Mouse (Mus musculus): Measurements from ENCODE around the gene Lhpp. TPM values are rescaled to one million over a fixed set of nuclear protein-coding genes. Genes with fewer than 3 reads are reported as not detected.
A peak's percentile ranks its signal among the peaks of the same experiment; 100 is the strongest.

The Lhpp gene
- polyA plus RNA-seq, 1 experiment from 2014 or later: 46.9 TPM

- peaks cover 62% of the 10 kb centered on the region for H3K4me1 ChIP-seq
- H3K36me3 ChIP-seq: no peaks in the 10 kb centered on the region
- H3K9ac ChIP-seq (replicated peaks): no peak overlapping the region
- WGBS: 25% methylated on average over 6 of the region's 6 CpGs
- no peaks in the 10 kb centered on the region for H3K27me3 ChIP-seq (replicated peaks)
- H3K9me3 ChIP-seq (replicated peaks): no peaks in the 10 kb centered on the region
- no peak overlapping the region for H3K4me2 ChIP-seq
- H3K4me3 ChIP-seq (replicated peaks): no peak overlapping the region
- ATAC-seq (ENCODE audit: low FRiP score): no peak
- H3K27ac ChIP-seq (replicated peaks): peak overlapping the region; percentile 56; the same call in 1 of the 2 replicates
Observed at GRCm38 (mm10) chr7:132731558-132731957, 121.1 kb downstream of the Lhpp start.

GRCm38 (mm10) chr7:132732136-132732789 is 121.8 kb downstream of the Lhpp start:
- 32% methylated on average over 6 of the region's 6 CpGs for WGBS
- Histone ChIP-seq H3K27me3 (replicated peaks) (no peaks in the 10 kb centered on the region), H3K4me1 (peaks cover 63% of the 10 kb centered on the region), H3K27ac (replicated peaks) (peak overlapping the region; percentile 56; the same call in 1 of the 2 replicates), H3K36me3 (no peaks in the 10 kb centered on the region), H3K4me3 (replicated peaks) (no peak overlapping the region), H3K9me3 (replicated peaks) (no peaks in the 10 kb centered on the region), H3K9ac (replicated peaks) (no peak overlapping the region), H3K4me2 (no peak overlapping the region)
- no peak; the same call in 1 of the 2 replicates for ATAC-seq (ENCODE audit: low FRiP score)

DNA sequence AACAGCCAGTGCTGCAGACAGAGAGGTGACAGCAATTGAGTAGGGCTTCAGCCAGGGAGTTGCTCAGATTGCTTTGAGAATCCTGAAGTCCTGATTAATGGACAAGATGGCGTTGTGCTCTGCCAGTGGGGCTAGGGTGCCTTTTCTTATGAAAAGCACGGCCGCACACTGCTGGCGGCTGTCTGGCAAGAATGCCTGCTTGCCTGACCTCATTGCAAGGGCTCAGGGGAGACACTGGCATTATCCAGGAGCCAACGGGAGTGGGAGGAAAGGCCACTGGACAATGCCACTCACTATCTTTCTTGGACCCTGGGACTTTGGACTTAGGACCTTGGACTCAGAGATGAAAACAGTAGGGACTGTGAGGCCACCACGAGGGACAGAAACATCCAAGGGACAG is 123.1 kb downstream of the Lhpp start:
- Histone ChIP-seq H3K36me3 (no peaks in the 10 kb centered on the region), H3K4me2 (no peak overlapping the region), H3K4me3 (replicated peaks) (no peak overlapping the region), H3K4me1 (peaks cover 63% of the 10 kb centered on the region), H3K27me3 (replicated peaks) (no peaks in the 10 kb centered on the region), H3K9me3 (replicated peaks) (no peaks in the 10 kb centered on the region), H3K27ac (replicated peaks) (peak overlapping the region; percentile 61), H3K9ac (replicated peaks) (no peak overlapping the region)
- ATAC-seq (ENCODE audit: low FRiP score): 0 out of 2 replicates have a peak, but pooled peaks have one; percentile 29
- WGBS: 37% methylated on average over 6 of the region's 6 CpGs

DNA sequence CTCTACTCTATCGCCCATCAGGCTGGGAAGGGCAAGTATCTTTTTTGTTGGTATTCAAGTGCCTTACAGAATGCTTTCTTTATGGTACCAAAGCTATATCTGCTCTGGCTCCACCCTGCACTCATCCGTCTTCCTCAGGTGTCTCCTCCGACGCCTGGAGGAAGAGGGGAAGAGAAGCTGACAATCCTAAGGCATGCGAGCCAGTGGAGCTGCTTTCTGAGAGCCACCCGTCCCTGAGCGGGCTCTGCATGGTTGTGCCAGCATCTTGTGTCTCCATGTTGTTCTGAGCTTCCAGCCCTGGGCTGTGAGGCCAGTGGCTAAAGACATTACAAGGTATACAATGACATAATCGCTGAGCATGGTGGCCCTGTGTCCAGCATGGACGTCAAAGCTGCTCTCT is 123.8 kb downstream of the Lhpp start:
- H3K9ac ChIP-seq (replicated peaks): no peak overlapping the region
- H3K27ac ChIP-seq (replicated peaks): no peak overlapping the region
- H3K4me1 ChIP-seq: peaks cover 63% of the 10 kb centered on the region
- 81% methylated on average over 9 of the region's 9 CpGs for WGBS
- no peaks in the 10 kb centered on the region for H3K9me3 ChIP-seq (replicated peaks)
- no peak overlapping the region for H3K4me2 ChIP-seq
- H3K4me3 ChIP-seq (replicated peaks): no peak overlapping the region
- ATAC-seq (ENCODE audit: low FRiP score): no peak
- no peaks in the 10 kb centered on the region for H3K36me3 ChIP-seq
- H3K27me3 ChIP-seq (replicated peaks): no peaks in the 10 kb centered on the region

GRCm38 (mm10) chr7:132735145-132735544 is 124.7 kb downstream of the Lhpp start:
- Histone ChIP-seq H3K4me1 (peaks cover 63% of the 10 kb centered on the region), H3K27me3 (replicated peaks) (no peaks in the 10 kb centered on the region)
- WGBS: 64% methylated on average over 5 of the region's 5 CpGs

DNA sequence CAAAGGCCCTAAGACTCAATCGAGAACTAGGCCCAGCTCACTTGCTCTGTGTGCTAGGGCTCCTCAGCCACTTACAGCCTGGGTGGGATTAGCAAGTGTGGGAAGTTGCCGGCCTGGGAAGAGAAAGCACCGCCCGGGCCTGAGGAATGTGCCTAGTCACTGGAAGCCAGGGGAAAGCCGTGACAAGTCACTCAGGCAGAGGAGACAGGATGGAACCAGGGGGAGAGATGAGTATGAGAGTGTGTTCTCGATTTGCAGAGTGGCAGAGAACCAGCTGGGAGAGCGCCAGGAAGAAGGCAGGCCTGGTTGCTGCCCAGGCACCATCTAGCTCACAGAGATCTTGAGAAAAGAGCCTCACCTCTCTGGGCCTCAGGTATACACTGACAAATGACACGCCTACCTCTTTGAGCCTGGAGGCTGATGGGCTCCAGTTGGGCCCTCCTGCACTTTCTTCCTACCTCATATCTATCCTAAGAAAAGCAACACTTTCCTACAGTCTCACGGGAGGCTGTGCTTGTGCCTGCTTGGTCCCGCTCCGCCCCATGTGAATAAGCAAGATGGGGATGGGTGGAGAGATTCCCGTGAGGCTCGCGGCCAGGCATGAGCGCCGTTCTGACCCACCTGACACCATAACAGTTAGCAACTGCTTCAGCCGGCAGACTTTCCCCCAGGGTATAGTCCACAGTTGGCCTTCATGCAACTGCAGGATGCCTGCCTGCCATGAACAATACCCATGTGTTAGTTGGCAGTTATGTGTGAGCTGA is 125.8 kb downstream of the Lhpp start:
- peak overlapping the region; percentile 14; the same call in 1 of the 2 replicates for H3K27ac ChIP-seq (replicated peaks)
- H3K4me1 ChIP-seq: peaks cover 53% of the 10 kb centered on the region
- no peaks in the 10 kb centered on the region for H3K9me3 ChIP-seq (replicated peaks)
- WGBS: 65% methylated on average over 17 of the region's 17 CpGs
- H3K9ac ChIP-seq (replicated peaks): no peak overlapping the region
- H3K27me3 ChIP-seq (replicated peaks): no peaks in the 10 kb centered on the region
- H3K36me3 ChIP-seq: no peaks in the 10 kb centered on the region
- no peak for ATAC-seq (ENCODE audit: low FRiP score)
- H3K4me2 ChIP-seq: no peak overlapping the region
- H3K4me3 ChIP-seq (replicated peaks): no peak overlapping the region

More at GRCm38 (mm10) chr7:132735145-132735544, 124.7 kb downstream of the Lhpp start:
- H3K4me3 ChIP-seq (replicated peaks): no peak overlapping the region
- ATAC-seq (ENCODE audit: low FRiP score): no peak
- no peaks in the 10 kb centered on the region for H3K9me3 ChIP-seq (replicated peaks)
- no peak overlapping the region for H3K9ac ChIP-seq (replicated peaks)
- no peaks in the 10 kb centered on the region for H3K36me3 ChIP-seq
- no peak overlapping the region for H3K4me2 ChIP-seq
- no peak overlapping the region for H3K27ac ChIP-seq (replicated peaks)

DNA sequence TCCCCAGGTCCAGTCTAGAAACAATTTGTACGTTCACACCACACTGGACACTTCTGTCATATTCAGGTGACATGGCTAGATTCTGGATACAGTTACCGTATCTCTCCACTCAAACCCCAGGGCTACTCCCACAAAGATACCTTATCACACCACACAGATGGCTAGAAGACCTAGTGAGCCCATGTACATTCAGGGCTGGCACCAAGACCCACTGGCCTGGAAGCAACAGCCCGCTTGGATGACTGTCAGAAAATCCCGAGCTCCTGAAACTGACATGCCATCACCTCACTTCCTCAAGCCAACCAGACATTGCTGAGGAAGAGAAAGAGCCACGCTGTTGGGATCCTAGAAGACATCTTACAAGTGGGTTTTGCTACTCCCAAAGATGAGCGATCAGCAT is 128.4 kb downstream of the Lhpp start:
- Histone ChIP-seq H3K9ac (replicated peaks) (no peak overlapping the region), H3K27me3 (replicated peaks) (no peaks in the 10 kb centered on the region), H3K9me3 (replicated peaks) (no peaks in the 10 kb centered on the region), H3K4me2 (no peak overlapping the region), H3K4me3 (replicated peaks) (no peak overlapping the region), H3K4me1 (peaks cover 27% of the 10 kb centered on the region), H3K27ac (replicated peaks) (no peak overlapping the region), H3K36me3 (no peaks in the 10 kb centered on the region)
- no peak for ATAC-seq (ENCODE audit: low FRiP score)
- 97% methylated on average over 6 of the region's 6 CpGs for WGBS

- H3K4me3 ChIP-seq (replicated peaks): no peak overlapping the region
- no peaks in the 10 kb centered on the region for H3K36me3 ChIP-seq
- no peak overlapping the region for H3K4me2 ChIP-seq
- WGBS: 89% methylated on average over 6 of the region's 6 CpGs
- ATAC-seq (ENCODE audit: low FRiP score): no peak
- no peaks in the 10 kb centered on the region for H3K27me3 ChIP-seq (replicated peaks)
- no peaks in the 10 kb centered on the region for H3K9me3 ChIP-seq (replicated peaks)
- no peak overlapping the region for H3K27ac ChIP-seq (replicated peaks)
- peaks cover 17% of the 10 kb centered on the region for H3K4me1 ChIP-seq
- H3K9ac ChIP-seq (replicated peaks): no peak overlapping the region
Observed at GRCm38 (mm10) chr7:132739829-132740228, 129.4 kb downstream of the Lhpp start.

GRCm38 (mm10) chr7:132742912-132743311 is 132.5 kb downstream of the Lhpp start:
- no peak overlapping the region for H3K4me3 ChIP-seq (replicated peaks)
- H3K27me3 ChIP-seq (replicated peaks): no peaks in the 10 kb centered on the region
- H3K4me2 ChIP-seq: no peak overlapping the region
- no peak overlapping the region for H3K9ac ChIP-seq (replicated peaks)
- 90% methylated on average over 5 of the region's 5 CpGs for WGBS
- no peak overlapping the region for H3K27ac ChIP-seq (replicated peaks)
- no peaks in the 10 kb centered on the region for H3K9me3 ChIP-seq (replicated peaks)
- no peaks in the 10 kb centered on the region for H3K36me3 ChIP-seq
- H3K4me1 ChIP-seq: no peaks in the 10 kb centered on the region
- no peak for ATAC-seq (ENCODE audit: low FRiP score)

DNA sequence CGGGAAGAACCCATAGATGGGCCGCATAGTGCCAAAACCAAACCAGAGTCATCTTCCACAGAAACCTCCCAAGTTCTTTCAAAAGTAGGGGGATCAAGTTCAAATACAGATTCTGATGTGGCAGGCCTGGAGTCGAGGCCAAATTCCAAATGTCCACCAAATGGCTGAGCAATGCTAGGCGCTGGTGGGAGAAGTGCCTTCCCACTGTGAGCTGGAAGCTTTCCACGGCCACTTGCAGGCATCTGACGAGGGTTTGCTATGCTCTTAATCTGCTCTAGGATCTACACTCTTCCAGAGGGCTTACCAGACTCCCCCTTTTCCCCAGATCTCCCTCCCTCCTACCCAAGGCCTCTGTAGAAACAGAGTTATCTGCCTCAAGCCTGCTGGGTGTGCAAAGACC is 136.7 kb downstream of the Lhpp start:
- whole genome bisulfite sequencing: 87% methylated on average over 6 of the region's 6 CpGs

DNA sequence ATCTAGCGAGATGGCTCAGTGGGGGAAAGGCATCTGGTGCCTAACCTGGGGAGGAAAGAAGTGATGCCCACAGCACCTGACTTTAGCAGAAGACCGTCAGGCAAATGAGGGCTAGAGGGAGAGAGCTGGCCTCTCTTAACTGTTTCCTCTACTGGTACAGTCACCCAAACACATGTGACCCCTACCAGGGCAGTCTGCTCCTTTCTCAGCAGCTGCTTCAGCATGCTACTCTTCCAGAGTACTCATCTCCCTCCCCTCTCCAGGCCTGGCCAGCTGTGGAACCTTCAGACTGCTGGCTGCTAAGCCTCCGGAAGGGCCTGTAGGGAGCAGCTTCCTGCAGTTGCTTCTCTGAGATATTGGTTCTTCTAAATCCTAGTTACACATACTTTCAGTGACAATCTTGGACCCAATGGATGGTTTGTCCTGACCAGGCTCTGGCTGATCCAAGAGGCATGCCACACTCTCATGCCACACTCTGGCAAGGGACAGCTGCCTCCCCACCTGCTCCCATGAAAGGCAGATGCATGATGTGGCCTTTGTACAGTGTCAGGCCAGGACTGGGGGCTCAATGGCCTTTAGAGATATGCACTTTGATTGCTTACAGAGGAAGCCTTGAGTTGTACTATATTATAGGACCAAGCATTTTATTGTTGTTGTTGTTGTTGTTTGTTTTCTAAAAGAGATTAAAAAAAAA is 137.8 kb downstream of the Lhpp start:
- Histone ChIP-seq H3K4me3 (replicated peaks) (no peak overlapping the region), H3K27me3 (replicated peaks) (no peaks in the 10 kb centered on the region), H3K9me3 (replicated peaks) (no peaks in the 10 kb centered on the region), H3K36me3 (no peaks in the 10 kb centered on the region), H3K27ac (replicated peaks) (no peak overlapping the region), H3K4me1 (peaks cover 4% of the 10 kb centered on the region; the same call in 1 of the 2 replicates), H3K4me2 (no peak overlapping the region), H3K9ac (replicated peaks) (no peak overlapping the region)
- ATAC-seq (ENCODE audit: low FRiP score): no peak
- 92% methylated on average over 3 of the region's 3 CpGs for WGBS

More for the DNA sequence above, 136.7 kb downstream of the Lhpp start:
- Histone ChIP-seq H3K27me3 (replicated peaks) (no peaks in the 10 kb centered on the region), H3K27ac (replicated peaks) (no peak overlapping the region), H3K36me3 (no peaks in the 10 kb centered on the region), H3K4me2 (no peak overlapping the region), H3K9ac (replicated peaks) (no peak overlapping the region), H3K4me1 (peaks cover 3% of the 10 kb centered on the region; the same call in 1 of the 2 replicates), H3K4me3 (replicated peaks) (no peak overlapping the region), H3K9me3 (replicated peaks) (no peaks in the 10 kb centered on the region)
- no peak for ATAC-seq (ENCODE audit: low FRiP score)
